ENCODE assay signal across 22 mouse cellular contexts in genomic region chr12:5434060-5434459, GRCm38 (mm10). TPM values are rescaled to one million over a fixed set of nuclear protein-coding genes. Genes with fewer than 3 reads are reported as not detected.
A peak's percentile ranks its signal among the peaks of the same experiment; 100 is the strongest.
DNase-seq lines count a peak whose midpoint lies in the region; ATAC-seq and TF ChIP-seq lines count a peak whose summit lies in the region.
"Had no signal": no experiment of that assay in that cellular context is flagged by ENCODE, and none has a peak within 500 bp of the region (broad histone marks: within the 10 kb centered on the region; RNA-seq: fewer than 3 reads in every experiment).

No protein-coding gene starts in this region.

- H3K4me3 ChIP-seq in hindbrain, postnatal 0 days (ENCODE audit: low read length), result no peak overlapping the region
- no peak overlapping the region for H3K4me3 ChIP-seq in forebrain, embryonic 14.5 days (ENCODE audit: low read depth, low read length)
- H3K4me3 ChIP-seq: embryonic facial prominence, embryonic 15.5 days; forebrain, embryonic 15.5 days; intestine, embryonic 15.5 days; liver, embryonic 13.5 days; midbrain, embryonic 12.5 days; myocyte had no signal

- no peak overlapping the region for H3K4me2 ChIP-seq in hindbrain, postnatal 0 days (ENCODE audit: low read depth, low read length)
- no peak overlapping the region for H3K4me2 ChIP-seq in forebrain, embryonic 14.5 days (ENCODE audit: low read length)
- H3K4me2 ChIP-seq: embryonic facial prominence, embryonic 15.5 days; forebrain, embryonic 15.5 days; intestine, embryonic 15.5 days; liver, embryonic 13.5 days; lung, embryonic 14.5 days; midbrain, embryonic 12.5 days had no signal

- peaks cover 3% of the 10 kb centered on the region for H3K4me1 ChIP-seq in hindbrain, postnatal 0 days (ENCODE audit: insufficient read depth, low read length)
- peaks cover 11% of the 10 kb centered on the region for H3K4me1 ChIP-seq in forebrain, embryonic 14.5 days (ENCODE audit: control insufficient read depth, insufficient read depth, low read length)
- H3K4me1 ChIP-seq: embryonic facial prominence, embryonic 15.5 days; intestine, embryonic 15.5 days; liver, embryonic 13.5 days had no signal

- no peak overlapping the region for H3K9ac ChIP-seq in hindbrain, postnatal 0 days (replicated peaks; ENCODE audit: low read length)
- no peak overlapping the region for H3K9ac ChIP-seq in forebrain, embryonic 14.5 days (ENCODE audit: low read length)
- H3K9ac ChIP-seq: embryonic facial prominence, embryonic 15.5 days; forebrain, embryonic 15.5 days; intestine, embryonic 15.5 days; liver, embryonic 13.5 days; lung, embryonic 14.5 days; midbrain, embryonic 12.5 days had no signal

- DNase-seq in cerebellum, postnatal 25 days, result peak; percentile 26 to 51
- peak; percentile 46 for DNase-seq in left cerebral cortex, postnatal 4 days
- no peak for DNase-seq in left cerebral cortex, postnatal 14 days (ENCODE audit: low spot score in 2 of 2)
- peak; percentile 41 for DNase-seq in brain, embryonic 14.5 days (ENCODE audit: low read depth)
- DNase-seq in hindbrain, postnatal 0 days (ENCODE audit: low spot score), result no peak
- no peak for DNase-seq in adrenal gland, adult 2 months
- no peak for DNase-seq in forebrain, embryonic 14.5 days (ENCODE audit: low spot score)
- DNase-seq: adrenal gland, postnatal 25 days; cerebellum, adult 11 months; kidney, adult 8-10 months; liver, embryonic 13.5 days; lung, embryonic 14.5 days; thymus, postnatal 25 days had no signal

- no peak overlapping the region for H3K27ac ChIP-seq in hindbrain, postnatal 0 days
- H3K27ac ChIP-seq in forebrain, embryonic 14.5 days (ENCODE audit: low read depth, low read length), result no peak overlapping the region
- H3K27ac ChIP-seq: embryonic facial prominence, embryonic 15.5 days; forebrain, embryonic 15.5 days; intestine, embryonic 15.5 days; liver, embryonic 13.5 days; midbrain, embryonic 12.5 days had no signal

- H3K9me3 ChIP-seq in hindbrain, postnatal 0 days (ENCODE audit: low read length), result no peaks in the 10 kb centered on the region
- H3K9me3 ChIP-seq in forebrain, embryonic 14.5 days (replicated peaks; ENCODE audit: control insufficient read depth, low read length), result no peaks in the 10 kb centered on the region
- H3K9me3 ChIP-seq: embryonic facial prominence, embryonic 15.5 days; forebrain, embryonic 15.5 days; intestine, embryonic 15.5 days; liver, embryonic 13.5 days; midbrain, embryonic 12.5 days had no signal

- no peaks in the 10 kb centered on the region for H3K36me3 ChIP-seq in hindbrain, postnatal 0 days (ENCODE audit: insufficient read depth, low read length)
- no peaks in the 10 kb centered on the region for H3K36me3 ChIP-seq in forebrain, embryonic 14.5 days (ENCODE audit: control insufficient read depth, insufficient read depth, low read length)
- H3K36me3 ChIP-seq: embryonic facial prominence, embryonic 15.5 days; forebrain, embryonic 15.5 days; intestine, embryonic 15.5 days; liver, embryonic 13.5 days; midbrain, embryonic 12.5 days had no signal

- TF ChIP-seq CTCF in brain, embryonic 14.5 days (IDR thresholded peaks at IDR 0.05; ENCODE audit: borderline replicate concordance, extremely low read depth, insufficient read depth, insufficient read length), result no peak
- TF ChIP-seq CTCF in hindbrain, postnatal 0 days (IDR thresholded peaks at IDR 0.05; ENCODE audit: low read depth), result no peak

- no peaks in the 10 kb centered on the region for H3K27me3 ChIP-seq in hindbrain, postnatal 0 days (ENCODE audit: insufficient read depth, low read length)
- no peaks in the 10 kb centered on the region for H3K27me3 ChIP-seq in forebrain, embryonic 14.5 days (replicated peaks; ENCODE audit: control insufficient read depth, insufficient read depth, low read length)
- H3K27me3 ChIP-seq: embryonic facial prominence, embryonic 15.5 days; forebrain, embryonic 15.5 days; intestine, embryonic 15.5 days; liver, embryonic 13.5 days; midbrain, embryonic 12.5 days had no signal

- no peak for ATAC-seq in cerebellum, adult (ENCODE audit: insufficient number of reproducible peaks, low FRiP score, low TSS enrichment)
- ATAC-seq in hindbrain, postnatal 0 days, result peak; percentile 24; the same call in 1 of the 2 replicates
- ATAC-seq in forebrain, embryonic 14.5 days, result no peak
- ATAC-seq: CD4-positive, CD25-positive, alpha-beta regulatory T cell, adult 4 months; forebrain, embryonic 15.5 days; intestine, embryonic 15.5 days had no signal

- no peak for TF ChIP-seq POLR2A in brain, embryonic 14.5 days (IDR thresholded peaks at IDR 0.05; ENCODE audit: borderline replicate concordance, extremely low read depth, insufficient read depth, insufficient read length, poor library complexity, severe bottlenecking)

- 53% methylated on average over 6 of the region's 6 CpGs for WGBS in hindbrain, postnatal 0 days
- WGBS in forebrain, embryonic 14.5 days, result 44% methylated on average over 6 of the region's 6 CpGs

- intact Hi-C loops in left cerebral cortex, postnatal 4 days (cut with DNase I), result no loop called here
- intact Hi-C loops in left cerebral cortex, postnatal 14 days (cut with DNase I), result no loop called here

RNA-seq across cellular contexts. Expression of gene Klhl29, which starts 58.6 kb away (rescaled TPM):
- total RNA-seq in left cerebral cortex, postnatal 4 days (2021), result 10 to 100 TPM; 39.9 to 42.8 TPM
- total RNA-seq in left cerebral cortex, postnatal 14 days (2021), result 10 to 100 TPM; 39.0 to 44.3 TPM
- polyA plus RNA-seq in brain, embryonic 14.5 days (2012; rRNA removed), result 35.0 and 36.1 TPM in 2 replicates
- total RNA-seq in hindbrain, postnatal 0 days (2014; rRNA removed), result 11.2 and 16.7 TPM in 2 replicates
- polyA plus RNA-seq in hindbrain, postnatal 0 days (2015; fragmentation: Nextera tagmentation; extraction: Ambion mirVana), result 2.8 and 3.0 TPM in 2 replicates
- 10 to 100 TPM; 16.3 to 17.9 TPM for total RNA-seq in adrenal gland, adult 2 months (2021)
- 47.6 and 54.3 TPM in 2 replicates for polyA plus RNA-seq in adrenal gland, adult 2 months (2012; rRNA removed)
- 8.5 and 11.0 TPM in 2 replicates for polyA plus RNA-seq in forebrain, embryonic 14.5 days (2014; fragmentation: Nextera tagmentation; extraction: Ambion mirVana)
- total RNA-seq: hematopoietic stem cell, adult 5-6 weeks; megakaryocyte, adult 5-6 weeks had no signal

Comparison
In these comparisons a context has a peak if more than half of its experiments do, and no peak if none do; other contexts are left out.
1. DNase-seq: peak in cerebellum, postnatal 25 days (2 of 2), left cerebral cortex, postnatal 4 days (single experiment) and brain, embryonic 14.5 days (single experiment); none in left cerebral cortex, postnatal 14 days (0 of 2), hindbrain, postnatal 0 days (single experiment), adrenal gland, adult 2 months (single experiment) and forebrain, embryonic 14.5 days (single experiment).